Mouse (Mus musculus) intestine, postnatal 0 days (tissue): ENCODE data around the gene Polr2c. TPM values are rescaled to one million over a fixed set of nuclear protein-coding genes. Genes with fewer than 3 reads are reported as not detected.
A peak's percentile ranks its signal among the peaks of the same experiment; 100 is the strongest.

Source experiments
- ATAC-seq: fragments of 200-750 bp; cut with Nextera tagmentation; 2 replicates; pipeline ENCODE4 v1.8.0; 2017; ENCODE audit warnings: mild to moderate bottlenecking, moderate TSS enrichment, moderate library complexity
- H3K27ac ChIP-seq: fragments of 300-500 bp; sonication (generic); 2 replicates; pipeline ENCODE4 v1.5.1; 2014; ENCODE audit warnings: mild to moderate bottlenecking, low read depth, low read length, moderate library complexity
- H3K27me3 ChIP-seq: fragments of 300-500 bp; sonication (generic); replicated peaks from 2 replicates; pipeline ENCODE4 v1.6.1; 2014; ENCODE audit warnings: low read length, mixed read lengths; ENCODE audit not compliant: control insufficient read depth, insufficient read depth
- H3K36me3 ChIP-seq: fragments of 300-500 bp; sonication (generic); 2 replicates; pipeline ENCODE4 v1.6.1; 2014; ENCODE audit warnings: mild to moderate bottlenecking, moderate library complexity; ENCODE audit not compliant: control insufficient read depth, insufficient read depth
- H3K4me1 ChIP-seq: fragments of 300-500 bp; sonication (generic); replicated peaks from 2 replicates; pipeline ENCODE4 v1.6.1; 2014; ENCODE audit warnings: antibody characterized with exemption, low read length, mixed read lengths; ENCODE audit not compliant: control insufficient read depth, insufficient read depth
- H3K4me2 ChIP-seq: fragments of 300-500 bp; sonication (generic); replicated peaks from 2 replicates; pipeline ENCODE4 v1.6.1; 2014; ENCODE audit warnings: low read depth, mild to moderate bottlenecking, moderate library complexity
- H3K4me3 ChIP-seq: fragments of 300-500 bp; sonication (generic); 2 replicates; pipeline ENCODE4 v1.5.1; 2014; ENCODE audit warnings: low read depth, low read length
- H3K9ac ChIP-seq: fragments of 300-500 bp; sonication (generic); 2 replicates; pipeline ENCODE4 v1.6.1; 2014; ENCODE audit warnings: mild to moderate bottlenecking, low read depth, low read length
- H3K9me3 ChIP-seq: fragments of 300-500 bp; sonication (generic); 2 replicates; pipeline ENCODE4 v1.6.1; 2016; ENCODE audit warnings: mixed run types; ENCODE audit not compliant: control insufficient read depth
- CTCF ChIP-seq: sonication (generic); IDR thresholded peaks from 2 replicates; pipeline ENCODE4 v1.5.1; 2016; ENCODE audit warnings: low read depth, mild to moderate bottlenecking, control low read depth, antibody characterized with exemption, moderate library complexity
- WGBS: fragments of 180-500 bp; shearing (Covaris S2); extraction: QIAGEN DNeasy Blood & Tissue Kit; methylation state at CpG from one replicate; pipeline ENCODE4 v1.1.7; 2014; 5-methylcytosine and 5-hydroxymethylcytosine counted together
- polyA plus RNA-seq: library from polyadenylated mRNA; unstranded; fragments of >200 nt; fragmentation: Nextera tagmentation; extraction: Ambion mirVana; gene quantifications from 2 replicates; pipeline ENCODE4 v1.2.1, GENCODE M21; 2015

The Polr2c gene
- polyA plus RNA-seq, 1 experiment from 2014 or later = 70.4 TPM

GRCm38 (mm10) chr8:94904450-94905175 lies 47.4 kb downstream of the Polr2c start:
- no peak overlapping the region for H3K27ac ChIP-seq
- no peak for ATAC-seq
- no peak overlapping the region for H3K4me2 ChIP-seq
- H3K9ac ChIP-seq = no peak overlapping the region
- H3K27me3 ChIP-seq = no peaks in the 10 kb centered on the region
- H3K4me1 ChIP-seq = peaks cover 14% of the 10 kb centered on the region
- TF ChIP-seq CTCF = no peak
- no peaks in the 10 kb centered on the region for H3K9me3 ChIP-seq
- 59% methylated on average over 12 of the region's 12 CpGs for WGBS
- H3K4me3 ChIP-seq = no peak overlapping the region
- peaks cover 8% of the 10 kb centered on the region for H3K36me3 ChIP-seq

- no peak for TF ChIP-seq CTCF
- no peak for ATAC-seq
- WGBS = 88% methylated on average over 18 of the region's 18 CpGs
- no peak overlapping the region for H3K27ac ChIP-seq
- no peaks in the 10 kb centered on the region for H3K4me1 ChIP-seq
- no peak overlapping the region for H3K4me2 ChIP-seq
- no peaks in the 10 kb centered on the region for H3K9me3 ChIP-seq
- H3K4me3 ChIP-seq = no peak overlapping the region
- no peak overlapping the region for H3K9ac ChIP-seq
- peaks cover 11% of the 10 kb centered on the region for H3K36me3 ChIP-seq
- no peaks in the 10 kb centered on the region for H3K27me3 ChIP-seq
These were observed 50.5 kb downstream of the Polr2c start for GRCm38 (mm10) chr8:94907591-94908300.

- Histone ChIP-seq H3K9me3 (no peaks in the 10 kb centered on the region), H3K4me3 (no peak overlapping the region), H3K27me3 (no peaks in the 10 kb centered on the region; the same call in 1 of the 2 replicates), H3K4me2 (no peak overlapping the region), H3K4me1 (no peaks in the 10 kb centered on the region), H3K9ac (no peak overlapping the region), H3K27ac (no peak overlapping the region), H3K36me3 (peaks cover 15% of the 10 kb centered on the region)
- peak; percentile 96 for TF ChIP-seq CTCF
- ATAC-seq = peak; percentile 58
- WGBS = 3% methylated on average over 4 of the region's 4 CpGs
These were observed 51.6 kb downstream of the Polr2c start for GRCm38 (mm10) chr8:94908847-94909246.

GRCm38 (mm10) chr8:94913061-94913660 lies 55.9 kb downstream of the Polr2c start:
- 29% methylated on average over 77 of the region's 77 CpGs for WGBS
- peak; percentile 58 for ATAC-seq
- Histone ChIP-seq H3K4me3 (peak overlapping the region; percentile 32), H3K36me3 (peaks cover 7% of the 10 kb centered on the region; the same call in 1 of the 2 replicates), H3K27me3 (peaks cover 4% of the 10 kb centered on the region; the same call in 1 of the 2 replicates), H3K4me2 (peak overlapping the region; percentile 66), H3K4me1 (peaks cover 5% of the 10 kb centered on the region; the same call in 1 of the 2 replicates), H3K9ac (no peak overlapping the region), H3K27ac (no peak overlapping the region), H3K9me3 (no peaks in the 10 kb centered on the region)
- peak; percentile 87 for TF ChIP-seq CTCF

GRCm38 (mm10) chr8:94914256-94914655 lies 57.0 kb downstream of the Polr2c start:
- Histone ChIP-seq H3K9me3 (no peaks in the 10 kb centered on the region), H3K4me3 (no peak overlapping the region), H3K4me2 (no peak overlapping the region), H3K4me1 (peaks cover 5% of the 10 kb centered on the region; the same call in 1 of the 2 replicates), H3K36me3 (peaks cover 7% of the 10 kb centered on the region; the same call in 1 of the 2 replicates), H3K27ac (no peak overlapping the region), H3K9ac (no peak overlapping the region), H3K27me3 (peaks cover 4% of the 10 kb centered on the region; the same call in 1 of the 2 replicates)
- TF ChIP-seq CTCF = no peak
- ATAC-seq = no peak
- WGBS = 75% methylated on average over 6 of the region's 6 CpGs

GRCm38 (mm10) chr8:94914701-94915101 lies 57.5 kb downstream of the Polr2c start:
- no peak overlapping the region for H3K4me2 ChIP-seq
- peaks cover 7% of the 10 kb centered on the region; the same call in 1 of the 2 replicates for H3K36me3 ChIP-seq
- 67% methylated on average over 3 of the region's 3 CpGs for WGBS
- TF ChIP-seq CTCF = no peak
- H3K27me3 ChIP-seq = peaks cover 4% of the 10 kb centered on the region; the same call in 1 of the 2 replicates
- H3K9ac ChIP-seq = no peak overlapping the region
- H3K4me1 ChIP-seq = peaks cover 5% of the 10 kb centered on the region; the same call in 1 of the 2 replicates
- H3K4me3 ChIP-seq = no peak overlapping the region
- H3K9me3 ChIP-seq = no peaks in the 10 kb centered on the region
- ATAC-seq = no peak
- no peak overlapping the region for H3K27ac ChIP-seq
